Mouse (Mus musculus): ENCODE measurements around the gene Tbc1d7.
A peak's percentile ranks its signal among the peaks of the same experiment; 100 is the strongest.

Gene Tbc1d7

DNA sequence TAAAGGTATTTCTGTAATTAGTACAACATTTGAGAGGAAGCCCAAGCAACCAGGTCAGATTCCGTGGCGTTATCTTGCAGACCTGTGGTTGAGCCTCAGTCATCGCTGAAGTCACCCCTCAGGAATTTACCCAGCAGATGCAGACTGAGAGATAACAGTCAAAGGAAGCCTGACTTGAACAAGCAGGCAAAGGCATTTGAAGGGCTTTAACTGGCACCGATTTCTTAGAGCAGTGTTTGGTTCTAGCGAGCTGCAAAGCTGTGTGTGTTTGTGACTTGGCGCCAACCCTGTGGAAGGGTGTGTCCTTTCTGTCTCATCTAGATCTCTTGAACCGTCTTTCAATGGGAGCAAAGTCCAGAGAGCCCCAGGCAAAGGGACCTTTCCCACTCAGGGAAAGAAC lies 22.0 kb upstream of the Tbc1d7 start:
- DNase-seq, result no peak

GRCm38 (mm10) chr13:43191741-43192192 lies 20.5 kb upstream of the Tbc1d7 start:
- DNase-seq, result peak; percentile 26

GRCm38 (mm10) chr13:43191290-43191689 lies 20.0 kb upstream of the Tbc1d7 start:
- no peak for DNase-seq

GRCm38 (mm10) chr13:43187736-43188135 lies 16.4 kb upstream of the Tbc1d7 start:
- DNase-seq, result no peak

- DNase-seq, result peak; percentile 50
Measured at GRCm38 (mm10) chr13:43183248-43184055, 12.2 kb upstream of the Tbc1d7 start.

DNA sequence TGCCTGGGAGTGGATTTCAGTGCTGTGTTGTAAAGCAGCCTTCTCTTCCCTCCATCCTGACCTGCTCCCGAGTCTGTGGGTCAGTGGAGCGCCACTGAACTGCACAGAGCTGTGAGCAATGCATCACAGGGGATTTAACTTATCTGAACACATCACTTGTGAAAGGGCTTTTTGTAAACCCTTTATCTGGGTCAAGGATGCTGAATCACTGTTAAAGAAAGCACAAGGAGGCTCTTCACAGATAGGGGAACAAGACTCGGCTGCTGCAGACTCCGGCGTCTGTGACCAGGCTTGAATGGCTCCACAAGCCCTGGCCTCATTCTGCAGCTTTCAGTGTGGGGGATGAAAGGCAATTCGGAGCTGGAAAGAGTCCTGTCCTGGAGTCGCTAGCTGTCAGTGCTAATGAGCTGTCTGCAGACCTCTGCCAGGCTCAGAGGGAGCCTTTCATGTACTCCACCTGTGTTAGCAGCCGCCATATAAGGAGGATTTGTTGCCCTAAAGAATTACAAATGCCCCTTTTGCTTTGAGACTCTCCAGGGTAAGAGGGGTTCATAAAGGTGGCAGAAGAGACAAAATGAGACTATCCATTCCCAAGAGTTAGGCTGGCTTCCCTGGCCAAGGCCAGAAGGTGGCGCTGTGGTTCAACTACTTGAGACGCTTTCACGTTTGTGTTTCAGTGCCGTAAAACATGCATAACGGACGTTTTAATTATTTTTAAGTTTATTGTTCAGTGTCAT lies 11.3 kb upstream of the Tbc1d7 start:
- DNase-seq, result peak; percentile 92

DNA sequence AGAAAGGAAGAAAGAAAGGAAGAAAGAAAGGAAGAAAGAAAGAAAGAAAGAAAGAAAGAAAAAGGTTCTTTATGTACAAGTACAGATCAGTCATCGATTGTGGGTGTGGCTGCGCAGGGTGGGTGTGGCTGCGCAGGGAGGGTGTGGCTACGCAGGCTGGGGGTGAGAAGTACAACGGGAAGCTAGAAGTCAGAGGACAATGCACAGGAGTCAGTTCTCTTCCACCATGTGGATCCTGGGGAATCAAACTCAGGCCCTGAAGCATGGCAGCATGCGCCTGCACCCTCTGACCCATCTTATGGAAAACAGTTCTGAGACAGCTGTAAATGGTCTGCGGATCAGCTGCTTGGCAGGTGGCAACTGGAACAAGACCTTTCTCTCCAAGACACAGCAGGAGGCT lies 9.8 kb upstream of the Tbc1d7 start:
- DNase-seq, result no peak

DNA sequence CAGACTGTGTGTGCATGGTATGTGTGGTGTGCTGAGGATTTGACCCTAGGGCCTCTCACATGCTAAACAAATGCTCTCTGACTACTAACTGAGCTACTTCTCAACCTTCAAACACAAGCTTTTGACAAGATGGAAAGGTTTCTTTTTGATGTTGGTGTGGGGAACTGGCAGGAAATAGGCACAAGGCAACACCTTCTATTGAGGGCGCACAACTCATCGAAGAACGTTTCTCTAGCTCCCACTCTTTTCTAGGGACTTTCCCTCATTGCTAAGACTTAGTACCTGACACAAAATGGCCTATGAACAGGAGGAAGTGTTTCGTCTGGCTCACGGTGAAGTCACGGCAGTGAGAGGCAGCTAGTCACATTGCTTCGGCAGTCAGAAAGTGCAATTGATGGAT lies 6.0 kb upstream of the Tbc1d7 start:
- no peak for DNase-seq

GRCm38 (mm10) chr13:43176676-43177075 lies 5.4 kb upstream of the Tbc1d7 start:
- no peak for DNase-seq

DNA sequence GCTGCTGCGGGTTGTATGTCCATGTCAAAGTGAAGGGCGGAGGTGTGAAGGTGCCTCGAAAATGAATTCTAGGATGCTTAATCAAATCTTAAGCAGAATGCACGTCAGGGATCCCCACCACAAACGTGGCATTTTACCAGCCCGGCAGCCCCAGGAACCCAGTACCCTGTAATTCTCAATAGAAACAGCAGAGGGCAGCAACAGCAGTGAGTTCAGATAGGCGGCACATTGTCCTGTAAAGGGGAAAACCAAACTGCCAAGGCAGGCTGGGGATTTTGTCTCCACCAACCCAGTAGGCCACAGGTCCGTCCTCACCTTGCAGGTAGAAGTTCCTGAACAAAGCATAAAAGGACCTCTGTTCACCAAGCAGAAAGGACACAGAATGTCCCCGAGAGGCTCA lies 2.0 kb upstream of the Tbc1d7 start:
- peak; percentile 82 for DNase-seq

GRCm38 (mm10) chr13:43172036-43172713 lies 874 bp upstream of the Tbc1d7 start:
- peak; percentile 24 for DNase-seq

GRCm38 (mm10) chr13:43167721-43168120 lies 3.6 kb downstream of the Tbc1d7 start:
- DNase-seq, result peak; percentile 60

GRCm38 (mm10) chr13:43159429-43159828 lies 11.9 kb downstream of the Tbc1d7 start:
- DNase-seq, result no peak

DNA sequence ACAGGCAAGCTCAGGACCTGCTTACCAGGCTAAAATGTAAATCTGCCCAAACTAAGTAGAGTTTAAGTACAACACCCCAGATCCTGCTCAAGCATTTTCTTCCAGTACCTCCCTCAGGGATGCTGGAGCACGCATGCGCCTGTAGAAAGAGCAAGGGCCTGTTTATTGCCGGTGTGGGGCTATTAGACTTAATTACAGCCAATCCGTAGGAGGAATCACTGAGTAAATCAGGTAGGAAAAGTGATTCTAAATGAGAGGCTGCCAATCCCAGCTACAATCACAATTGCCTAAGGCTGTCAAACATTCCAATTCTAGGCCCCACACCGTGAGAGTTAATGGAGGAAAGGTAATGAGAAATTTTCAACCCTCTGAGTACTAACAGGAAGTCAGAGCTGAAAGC lies 13.0 kb downstream of the Tbc1d7 start:
- no peak for DNase-seq

DNA sequence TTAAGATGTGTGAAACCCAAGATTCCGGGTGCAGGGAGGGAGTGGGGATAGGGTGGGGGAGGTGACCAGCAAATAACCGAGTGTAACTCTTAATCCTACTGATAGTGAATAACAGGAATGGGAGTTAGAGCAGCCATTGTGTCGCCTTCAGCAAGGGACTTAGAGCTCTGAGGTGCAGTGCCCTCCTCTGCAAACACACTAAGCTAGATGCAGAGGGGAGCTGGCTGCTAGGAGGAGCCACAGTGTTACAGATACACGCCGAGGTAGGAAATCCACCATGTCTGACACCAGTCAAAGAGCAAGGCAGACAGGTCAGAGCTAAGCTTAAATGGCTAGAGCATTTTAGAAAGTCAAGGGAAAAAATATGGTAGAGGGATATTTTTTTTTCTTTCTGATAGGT lies 13.9 kb downstream of the Tbc1d7 start:
- DNase-seq, result no peak

GRCm38 (mm10) chr13:43152005-43152520 lies 19.2 kb downstream of the Tbc1d7 start:
- no peak for DNase-seq

- DNase-seq, result no peak
Measured at GRCm38 (mm10) chr13:43149661-43150060, 21.6 kb downstream of the Tbc1d7 start.

DNA sequence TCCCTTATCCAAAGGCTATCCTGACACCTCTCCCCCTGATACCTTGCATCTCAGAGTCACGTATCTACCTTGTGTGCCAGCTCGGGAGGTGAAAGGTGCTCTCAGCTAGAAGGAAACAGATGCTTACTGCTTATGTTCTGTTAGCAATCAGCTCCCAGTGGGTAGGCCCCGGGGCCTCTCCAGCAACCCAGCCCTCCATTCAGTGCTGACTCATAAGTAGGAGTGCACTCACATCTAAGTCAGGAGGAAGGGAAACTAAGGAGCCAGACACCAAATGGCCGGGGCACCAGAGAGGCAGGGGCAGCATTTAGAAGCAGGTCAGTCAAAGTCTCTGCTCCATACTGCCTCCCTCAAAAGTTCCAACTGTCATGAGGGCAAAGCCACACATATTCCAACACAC lies 22.6 kb downstream of the Tbc1d7 start:
- DNase-seq, result no peak

DNA sequence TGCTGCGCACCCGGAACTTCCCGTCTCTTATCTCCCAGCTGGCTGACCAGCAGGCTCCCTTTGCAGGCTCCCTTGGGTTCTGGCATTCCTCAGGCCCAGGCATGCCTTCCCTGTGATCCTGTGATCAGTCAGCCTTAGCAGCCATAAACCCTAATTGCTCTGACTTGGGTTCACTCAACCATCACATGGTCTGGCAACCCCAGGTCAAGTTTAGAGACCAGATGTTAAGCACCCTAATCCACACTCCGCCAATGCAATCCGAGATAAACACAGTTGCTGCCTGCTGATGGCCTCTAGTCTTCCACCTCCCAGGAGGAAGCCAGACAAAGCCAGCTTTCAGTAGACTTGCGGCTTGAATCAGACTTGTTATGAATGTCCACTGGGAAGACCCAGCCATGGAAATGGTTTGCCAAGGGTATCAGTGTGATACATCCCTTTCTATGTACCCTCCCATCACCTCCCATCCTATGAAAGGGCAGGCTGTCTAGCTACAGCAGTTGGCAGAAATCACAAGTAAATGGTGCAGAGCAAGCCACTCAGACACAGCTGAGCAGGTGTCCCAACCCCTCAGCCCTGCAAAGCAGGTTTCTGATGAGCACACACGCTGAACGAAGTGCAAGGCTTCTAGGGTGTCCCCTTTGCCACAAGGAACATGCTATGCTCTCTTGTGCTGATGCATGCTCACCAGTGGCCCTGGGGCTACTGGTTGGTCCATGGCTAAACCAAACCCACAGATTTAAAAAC lies 24.6 kb downstream of the Tbc1d7 start:
- peak; percentile 46 for DNase-seq

- DNase-seq, result no peak
Measured at GRCm38 (mm10) chr13:43144720-43145418, 26.4 kb downstream of the Tbc1d7 start.

DNA sequence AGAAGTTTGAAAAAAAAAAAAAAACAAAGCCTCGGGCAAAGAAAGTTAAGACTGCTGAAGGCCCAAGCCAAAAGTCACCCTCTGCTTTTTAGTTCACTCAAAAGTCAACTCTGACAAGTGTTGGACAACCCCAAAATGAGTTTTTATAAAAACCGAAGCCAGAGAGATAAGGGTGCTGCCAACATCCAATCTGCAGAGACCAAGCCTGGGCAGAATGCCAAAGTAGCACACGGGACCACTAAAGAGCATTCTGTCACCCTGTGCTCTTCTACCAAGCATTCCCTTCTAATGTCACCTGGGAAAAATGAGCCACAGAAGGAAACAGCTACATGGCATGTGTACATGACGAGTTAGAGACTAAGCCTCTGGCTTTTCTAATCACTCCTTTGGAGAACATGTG lies 36.8 kb downstream of the Tbc1d7 start:
- DNase-seq, result no peak

DNA sequence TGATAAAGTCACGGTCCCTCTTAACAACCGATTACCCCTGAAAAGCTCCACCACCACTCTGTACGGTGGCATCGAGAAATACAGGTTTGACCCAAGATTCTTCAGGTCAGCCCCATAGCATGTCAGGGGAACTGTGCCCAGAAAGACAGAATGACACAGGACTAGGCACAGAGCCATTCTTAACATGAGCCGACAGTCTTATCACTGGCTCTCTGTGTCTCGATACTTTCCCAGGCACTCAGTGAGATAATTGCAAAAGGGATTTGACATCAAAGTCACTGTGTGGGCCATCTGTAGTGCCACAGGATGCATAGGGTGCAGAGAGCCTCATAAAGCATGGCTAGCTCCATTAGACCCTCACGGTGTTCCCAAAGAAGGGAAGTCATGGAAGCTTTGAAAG lies 37.9 kb downstream of the Tbc1d7 start:
- no peak for DNase-seq
